Mouse (Mus musculus): ENCODE measurements around the gene Amelx. TPM values are rescaled to one million over a fixed set of nuclear protein-coding genes. Genes with fewer than 3 reads are reported as not detected.

The Amelx gene
- polyA plus RNA-seq, 1 experiment: not detected

DNA sequence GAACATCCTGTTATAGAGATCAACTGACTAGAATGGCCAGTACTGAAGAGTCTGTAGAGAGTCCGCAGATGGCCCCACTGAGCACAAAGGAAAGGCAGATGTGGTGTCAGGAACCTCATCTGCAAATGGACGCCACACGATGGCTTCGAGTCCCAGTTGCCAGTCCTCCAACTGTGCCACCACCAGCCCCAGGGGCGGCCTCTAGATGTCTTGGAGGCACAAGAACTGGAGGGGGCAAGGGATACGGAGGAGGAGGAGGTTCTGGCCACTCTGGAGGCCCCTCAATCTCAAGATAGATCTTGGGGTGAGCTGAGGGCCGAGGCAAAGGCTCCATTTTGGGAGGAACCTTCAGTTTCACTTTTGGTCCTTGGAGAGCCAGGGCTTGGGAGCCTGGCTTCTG is 47.2 kb downstream of the Amelx start:
- Histone ChIP-seq H3K4me3 (replicated peaks; ENCODE audit: extremely low read depth, low read depth, low read length) (no peak overlapping the region), H3K4me1 (ENCODE audit: control insufficient read depth, insufficient read depth, low read length) (no peaks in the 10 kb centered on the region)
- no peak for DNase-seq
- WGBS: 88% methylated on average over 7 of the region's 7 CpGs
- TF ChIP-seq POLR2A (IDR thresholded peaks at IDR 0.05; ENCODE audit: borderline replicate concordance, extremely low read depth, low read depth, low read length) (no peak), CTCF (IDR thresholded peaks at IDR 0.05; ENCODE audit: insufficient read depth, low read length) (no peak)

Other genes starting within 250 kb of the Amelx start
- gene Hccs, start 133.2 kb upstream of the Amelx start, polyA plus RNA-seq (2012; rRNA removed): 6.6 and 6.8 TPM in 2 replicates

All from lung, adult 2 months (tissue).